Mouse (Mus musculus): Measurements from ENCODE around the gene 6430628N08Rik.

DNA sequence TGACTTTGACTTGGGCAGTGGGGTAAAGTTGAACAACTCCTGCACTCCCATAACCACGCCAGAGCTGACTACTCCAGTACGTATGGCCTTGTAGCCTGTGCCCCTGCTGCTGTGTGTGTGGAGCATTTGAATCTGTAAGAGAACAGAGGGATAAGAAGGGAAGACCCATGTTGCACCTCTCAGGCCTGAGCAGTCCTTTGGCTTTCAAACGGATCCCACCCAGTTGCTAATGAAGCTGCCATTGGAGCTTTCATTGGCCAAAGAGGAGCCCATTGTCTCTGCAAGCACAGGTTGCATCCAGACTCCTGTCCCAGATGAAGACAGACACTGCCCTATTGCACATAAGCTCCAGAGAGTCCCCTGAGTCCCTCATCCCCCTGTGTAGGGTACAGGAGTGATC lies 17.2 kb upstream of the 6430628N08Rik start:
- no peak for TF ChIP-seq CTCF (conservative IDR thresholded peaks at IDR 0.05; ENCODE audit: insufficient read depth, insufficient read length, low read depth, low read length)
- no peak for TF ChIP-seq POLR2A (IDR thresholded peaks at IDR 0.05; ENCODE audit: low read depth, low read length)

Data from kidney, adult 2 months (tissue).